Mouse (Mus musculus) kidney, adult 2 months (tissue): ENCODE data around the gene Prss42. TPM values are rescaled to one million over a fixed set of nuclear protein-coding genes. Genes with fewer than 3 reads are reported as not detected.

ENCODE experiments used
- DNase-seq: peaks from one replicate; pipeline ENCODE4 v3.0.0; 2021
- H3K27ac ChIP-seq: fragments of 200-500 bp; 2 replicates; pipeline ENCODE4 v1.5.1; 2012; ENCODE audit warnings: low read depth, low read length, control low read depth, inconsistent platforms; ENCODE audit not compliant: insufficient read depth
- H3K27me3 ChIP-seq: fragments of 200-500 bp; replicated peaks from 2 replicates; pipeline ENCODE4 v1.6.1; 2012; ENCODE audit warnings: mild to moderate bottlenecking, moderate library complexity, low read length, inconsistent platforms; ENCODE audit not compliant: control insufficient read depth, insufficient read depth
- H3K36me3 ChIP-seq: fragments of 200-500 bp; 2 replicates; pipeline ENCODE4 v1.6.1; 2012; ENCODE audit warnings: mild to moderate bottlenecking, moderate library complexity, low read length, inconsistent platforms; ENCODE audit not compliant: control insufficient read depth, insufficient read depth
- H3K4me1 ChIP-seq: fragments of 200-500 bp; 2 replicates; pipeline ENCODE4 v1.6.1; 2011; ENCODE audit warnings: low read length; ENCODE audit not compliant: control insufficient read depth, insufficient read depth
- H3K4me3 ChIP-seq: fragments of 200-500 bp; 2 replicates; pipeline ENCODE4 v1.5.1; 2011; ENCODE audit warnings: mild to moderate bottlenecking, low read depth, low read length, control low read depth; ENCODE audit not compliant: insufficient read depth
- CTCF ChIP-seq: fragments of 200-500 bp; conservative IDR thresholded peaks from 2 replicates; pipeline ENCODE4 v1.5.1; 2011; ENCODE audit warnings: low read depth, mild to moderate bottlenecking, control low read depth, low read length, moderate library complexity, mixed read lengths; ENCODE audit not compliant: insufficient read depth, insufficient read length
- POLR2A ChIP-seq: fragments of 200-500 bp; IDR thresholded peaks from one replicate; pipeline ENCODE4 v1.6.1; 2011; ENCODE audit warnings: low read depth, low read length, control low read depth
- WGBS: fragments of 180-500 bp; shearing (Covaris S2); methylation state at CpG from one replicate; pipeline ENCODE4 v1.1.7; 2018; 5-methylcytosine and 5-hydroxymethylcytosine counted together
- polyA plus RNA-seq: library from polyadenylated mRNA; depleted of rRNA; stranded (reverse); fragments of >200 nt; gene quantifications from 2 replicates; pipeline ENCODE4 v1.2.3, GENCODE M21; 2012

The Prss42 gene
- polyA plus RNA-seq, 1 experiment: not detected

GRCm38 (mm10) chr9:110758605-110759004, 39.4 kb upstream of the Prss42 start:
- Histone ChIP-seq H3K4me3 (no peak overlapping the region), H3K27ac (no peak overlapping the region), H3K36me3 (no peaks in the 10 kb centered on the region), H3K4me1 (no peaks in the 10 kb centered on the region; the same call in 1 of the 2 replicates), H3K27me3 (no peaks in the 10 kb centered on the region)
- peak; percentile 84 for DNase-seq
- 37% methylated on average over 8 of the region's 8 CpGs for WGBS
- TF ChIP-seq CTCF (no peak), POLR2A (no peak)

GRCm38 (mm10) chr9:110759265-110759664, 38.7 kb upstream of the Prss42 start:
- no peak overlapping the region for H3K27ac ChIP-seq
- WGBS: 63% methylated on average over 2 of the region's 2 CpGs
- TF ChIP-seq POLR2A: no peak
- TF ChIP-seq CTCF: peak; percentile 86
- H3K36me3 ChIP-seq: no peaks in the 10 kb centered on the region
- no peaks in the 10 kb centered on the region; the same call in 1 of the 2 replicates for H3K4me1 ChIP-seq
- DNase-seq: peak; percentile 82
- no peaks in the 10 kb centered on the region for H3K27me3 ChIP-seq
- no peak overlapping the region for H3K4me3 ChIP-seq

- no peak for DNase-seq
- Histone ChIP-seq H3K27me3 (no peaks in the 10 kb centered on the region), H3K27ac (no peak overlapping the region), H3K36me3 (no peaks in the 10 kb centered on the region), H3K4me1 (no peaks in the 10 kb centered on the region; the same call in 1 of the 2 replicates), H3K4me3 (no peak overlapping the region)
- 94% methylated on average over 8 of the region's 8 CpGs for WGBS
- TF ChIP-seq POLR2A (no peak), CTCF (no peak)
Measured at GRCm38 (mm10) chr9:110760886-110761285, 37.1 kb upstream of the Prss42 start.

- no peaks in the 10 kb centered on the region for H3K36me3 ChIP-seq
- TF ChIP-seq POLR2A: no peak
- TF ChIP-seq CTCF: no peak
- WGBS: 93% methylated on average over 10 of the region's 10 CpGs
- no peaks in the 10 kb centered on the region; the same call in 1 of the 2 replicates for H3K4me1 ChIP-seq
- no peaks in the 10 kb centered on the region for H3K27me3 ChIP-seq
- H3K27ac ChIP-seq: no peak overlapping the region
- H3K4me3 ChIP-seq: no peak overlapping the region
- no peak for DNase-seq
Measured at GRCm38 (mm10) chr9:110762763-110763162, 35.2 kb upstream of the Prss42 start.

- H3K4me1 ChIP-seq: no peaks in the 10 kb centered on the region; the same call in 1 of the 2 replicates
- 85% methylated on average over 2 of the region's 2 CpGs for WGBS
- H3K27me3 ChIP-seq: no peaks in the 10 kb centered on the region
- no peak for DNase-seq
- H3K27ac ChIP-seq: no peak overlapping the region
- TF ChIP-seq POLR2A (no peak), CTCF (no peak)
- H3K36me3 ChIP-seq: no peaks in the 10 kb centered on the region
- H3K4me3 ChIP-seq: no peak overlapping the region
Measured at GRCm38 (mm10) chr9:110763405-110763804, 34.6 kb upstream of the Prss42 start.

GRCm38 (mm10) chr9:110772336-110772735, 25.6 kb upstream of the Prss42 start:
- TF ChIP-seq CTCF: no peak
- TF ChIP-seq POLR2A: no peak
- Histone ChIP-seq H3K27me3 (no peaks in the 10 kb centered on the region), H3K4me3 (no peak overlapping the region), H3K36me3 (no peaks in the 10 kb centered on the region), H3K27ac (no peak overlapping the region), H3K4me1 (no peaks in the 10 kb centered on the region)
- 91% methylated on average over 10 of the region's 10 CpGs for WGBS
- DNase-seq: no peak

GRCm38 (mm10) chr9:110774403-110775268, 23.3 kb upstream of the Prss42 start:
- Histone ChIP-seq H3K27me3 (no peaks in the 10 kb centered on the region), H3K4me3 (no peak overlapping the region), H3K27ac (0 out of 2 replicates have a peak overlapping the region, but pooled peaks have one; percentile 11), H3K4me1 (no peaks in the 10 kb centered on the region), H3K36me3 (no peaks in the 10 kb centered on the region)
- TF ChIP-seq POLR2A: no peak
- no peak for TF ChIP-seq CTCF
- 80% methylated on average over 15 of the region's 15 CpGs for WGBS
- peak; percentile 48 for DNase-seq
